Mouse (Mus musculus): ENCODE data around the gene Cpa3. TPM values are rescaled to one million over a fixed set of nuclear protein-coding genes. Genes with fewer than 3 reads are reported as not detected.

The Cpa3 gene
- polyA plus RNA-seq (2015; fragmentation: Nextera tagmentation; extraction: Ambion mirVana), result 2.2 and 2.4 TPM in 2 replicates

DNA sequence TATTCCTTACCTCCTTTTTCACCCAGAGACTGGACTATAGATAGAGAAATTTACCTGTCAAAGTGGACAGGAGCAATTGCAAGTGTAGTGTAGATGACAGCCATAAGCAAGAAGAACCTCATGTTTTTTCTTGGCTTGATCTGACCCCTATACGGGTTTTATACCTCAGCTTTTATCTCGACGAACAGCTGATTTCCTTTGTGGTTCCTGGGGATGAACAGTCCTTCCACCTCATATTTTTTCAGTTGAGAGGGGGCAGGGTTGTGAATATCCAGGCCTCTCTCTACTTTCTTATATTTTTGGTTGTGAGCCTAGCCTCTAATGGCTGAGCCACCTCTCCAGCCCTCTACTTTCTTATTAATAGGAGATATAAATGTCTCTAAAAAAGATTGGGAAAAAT lies at the start of gene Cpa3:
Gene Cpa3 (minus strand): TSS at position 132 of the 400 bp plus-strand sequence.
- Histone ChIP-seq H3K27ac (ENCODE audit: low read length) (no peak within 1 kb of the TSS), H3K9me3 (ENCODE audit: low read length) (no peaks in the 10 kb centered on the region), H3K9ac (replicated peaks; ENCODE audit: low read length) (no peak within 1 kb of the TSS), H3K4me3 (ENCODE audit: low read length) (no peak within 1 kb of the TSS), H3K4me2 (replicated peaks; ENCODE audit: low read depth, low read length) (no peak within 1 kb of the TSS), H3K27me3 (ENCODE audit: insufficient read depth, low read length) (no peaks in the 10 kb centered on the region), H3K36me3 (ENCODE audit: insufficient read depth, low read length) (no peaks in the 10 kb centered on the region), H3K4me1 (ENCODE audit: insufficient read depth, low read length) (no peaks in the 10 kb centered on the region)
- ATAC-seq (ENCODE audit: low FRiP score, low TSS enrichment), result no peak
- WGBS, result 70% methylated on average over 3 of the region's 3 CpGs

DNA sequence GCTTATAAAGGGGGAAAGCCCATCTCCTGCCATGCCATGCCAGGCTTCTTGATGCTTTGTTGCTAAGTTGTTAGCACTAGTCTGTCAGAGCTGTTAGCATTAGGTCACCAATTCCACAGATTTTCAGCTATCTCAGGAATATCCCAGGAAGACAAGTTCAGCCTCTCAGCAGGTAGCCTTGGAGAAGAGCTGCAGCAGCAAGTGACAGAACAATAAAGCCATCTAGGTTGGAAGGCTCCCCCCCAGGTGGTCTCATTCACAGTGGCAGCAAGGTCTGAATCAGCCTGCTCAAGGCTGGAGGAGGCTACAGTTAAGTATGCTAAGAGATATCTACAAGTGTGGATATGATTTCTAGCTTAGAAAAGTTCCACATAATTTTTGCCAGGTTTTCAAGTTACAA lies 49.4 kb upstream of the Cpa3 start:
- Histone ChIP-seq H3K4me2 (replicated peaks; ENCODE audit: low read depth, low read length) (no peak overlapping the region), H3K9me3 (ENCODE audit: low read length) (no peaks in the 10 kb centered on the region), H3K27me3 (ENCODE audit: insufficient read depth, low read length) (no peaks in the 10 kb centered on the region), H3K4me1 (ENCODE audit: insufficient read depth, low read length) (no peaks in the 10 kb centered on the region), H3K36me3 (ENCODE audit: insufficient read depth, low read length) (no peaks in the 10 kb centered on the region), H3K4me3 (ENCODE audit: low read length) (no peak overlapping the region), H3K9ac (replicated peaks; ENCODE audit: low read length) (no peak overlapping the region), H3K27ac (ENCODE audit: low read length) (no peak overlapping the region)
- no peak for ATAC-seq (ENCODE audit: low FRiP score, low TSS enrichment)

DNA sequence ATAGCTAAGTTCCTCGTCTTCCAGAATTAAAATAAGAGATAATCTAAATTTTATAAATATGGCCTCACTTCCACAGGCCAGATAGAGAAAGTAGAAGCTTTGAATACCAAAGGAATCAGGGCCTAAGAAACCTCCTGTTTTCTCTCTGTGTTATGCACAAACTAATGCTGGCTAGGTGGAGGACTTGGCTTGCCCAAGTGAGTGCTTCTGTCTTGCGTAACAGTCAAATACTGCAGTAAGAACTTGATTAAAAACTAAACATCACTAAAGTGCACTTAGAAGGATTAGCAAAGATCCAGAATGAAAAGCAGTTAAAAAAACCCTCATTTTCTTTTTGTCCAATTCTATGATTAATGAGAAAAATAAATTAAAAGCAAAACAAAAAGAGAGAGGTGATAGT lies 46.8 kb upstream of the Cpa3 start:
- Histone ChIP-seq H3K4me1 (ENCODE audit: insufficient read depth, low read length) (no peaks in the 10 kb centered on the region), H3K36me3 (ENCODE audit: insufficient read depth, low read length) (no peaks in the 10 kb centered on the region), H3K4me2 (replicated peaks; ENCODE audit: low read depth, low read length) (no peak overlapping the region), H3K9me3 (ENCODE audit: low read length) (no peaks in the 10 kb centered on the region), H3K27ac (ENCODE audit: low read length) (no peak overlapping the region), H3K27me3 (ENCODE audit: insufficient read depth, low read length) (no peaks in the 10 kb centered on the region), H3K9ac (replicated peaks; ENCODE audit: low read length) (no peak overlapping the region), H3K4me3 (ENCODE audit: low read length) (no peak overlapping the region)
- WGBS, result 89% methylated on average over 2 of the region's 2 CpGs
- ATAC-seq (ENCODE audit: low FRiP score, low TSS enrichment), result no peak

GRCm38 (mm10) chr3:20281796-20282195 lies 39.8 kb upstream of the Cpa3 start:
- Histone ChIP-seq H3K27me3 (ENCODE audit: insufficient read depth, low read length) (no peaks in the 10 kb centered on the region), H3K9me3 (ENCODE audit: low read length) (no peaks in the 10 kb centered on the region), H3K4me1 (ENCODE audit: insufficient read depth, low read length) (no peaks in the 10 kb centered on the region), H3K9ac (replicated peaks; ENCODE audit: low read length) (no peak overlapping the region), H3K27ac (ENCODE audit: low read length) (no peak overlapping the region), H3K36me3 (ENCODE audit: insufficient read depth, low read length) (no peaks in the 10 kb centered on the region), H3K4me3 (ENCODE audit: low read length) (no peak overlapping the region), H3K4me2 (replicated peaks; ENCODE audit: low read depth, low read length) (no peak overlapping the region)
- WGBS, result 52% methylated on average over 1 of the region's 1 CpGs
- no peak for ATAC-seq (ENCODE audit: low FRiP score, low TSS enrichment)

DNA sequence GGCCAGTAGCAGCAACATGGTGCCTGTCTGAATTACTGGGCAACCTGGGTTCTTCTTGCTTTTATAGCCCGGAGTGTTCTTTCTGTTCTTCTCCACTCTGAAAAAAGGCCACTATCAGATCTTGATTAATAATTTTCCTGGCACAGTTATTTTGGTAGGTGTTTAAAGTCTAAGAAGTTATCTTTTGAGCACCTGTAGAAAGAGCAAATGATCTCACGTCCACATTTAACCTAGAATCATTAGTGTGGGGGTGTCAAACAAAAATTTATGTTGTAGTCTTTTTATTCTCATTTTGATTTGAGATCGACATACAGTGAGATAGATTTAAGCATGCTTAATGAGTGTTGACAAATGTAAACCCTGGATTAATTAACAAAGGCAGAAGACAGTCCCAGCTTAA lies 33.7 kb upstream of the Cpa3 start, which contains the start of gene Cpb1:
Gene Cpb1 (minus strand): TSS at position 101 of the 400 bp plus-strand sequence.
- Histone ChIP-seq H3K27ac (ENCODE audit: low read length) (no peak within 1 kb of the TSS), H3K36me3 (ENCODE audit: insufficient read depth, low read length) (no peaks in the 10 kb centered on the region), H3K27me3 (ENCODE audit: insufficient read depth, low read length) (no peaks in the 10 kb centered on the region), H3K4me3 (ENCODE audit: low read length) (no peak within 1 kb of the TSS), H3K9ac (replicated peaks; ENCODE audit: low read length) (no peak within 1 kb of the TSS), H3K4me1 (ENCODE audit: insufficient read depth, low read length) (no peaks in the 10 kb centered on the region), H3K9me3 (ENCODE audit: low read length) (no peaks in the 10 kb centered on the region), H3K4me2 (replicated peaks; ENCODE audit: low read depth, low read length) (no peak within 1 kb of the TSS)
- 83% methylated on average over 3 of the region's 3 CpGs for WGBS
- ATAC-seq (ENCODE audit: low FRiP score, low TSS enrichment), result no peak

DNA sequence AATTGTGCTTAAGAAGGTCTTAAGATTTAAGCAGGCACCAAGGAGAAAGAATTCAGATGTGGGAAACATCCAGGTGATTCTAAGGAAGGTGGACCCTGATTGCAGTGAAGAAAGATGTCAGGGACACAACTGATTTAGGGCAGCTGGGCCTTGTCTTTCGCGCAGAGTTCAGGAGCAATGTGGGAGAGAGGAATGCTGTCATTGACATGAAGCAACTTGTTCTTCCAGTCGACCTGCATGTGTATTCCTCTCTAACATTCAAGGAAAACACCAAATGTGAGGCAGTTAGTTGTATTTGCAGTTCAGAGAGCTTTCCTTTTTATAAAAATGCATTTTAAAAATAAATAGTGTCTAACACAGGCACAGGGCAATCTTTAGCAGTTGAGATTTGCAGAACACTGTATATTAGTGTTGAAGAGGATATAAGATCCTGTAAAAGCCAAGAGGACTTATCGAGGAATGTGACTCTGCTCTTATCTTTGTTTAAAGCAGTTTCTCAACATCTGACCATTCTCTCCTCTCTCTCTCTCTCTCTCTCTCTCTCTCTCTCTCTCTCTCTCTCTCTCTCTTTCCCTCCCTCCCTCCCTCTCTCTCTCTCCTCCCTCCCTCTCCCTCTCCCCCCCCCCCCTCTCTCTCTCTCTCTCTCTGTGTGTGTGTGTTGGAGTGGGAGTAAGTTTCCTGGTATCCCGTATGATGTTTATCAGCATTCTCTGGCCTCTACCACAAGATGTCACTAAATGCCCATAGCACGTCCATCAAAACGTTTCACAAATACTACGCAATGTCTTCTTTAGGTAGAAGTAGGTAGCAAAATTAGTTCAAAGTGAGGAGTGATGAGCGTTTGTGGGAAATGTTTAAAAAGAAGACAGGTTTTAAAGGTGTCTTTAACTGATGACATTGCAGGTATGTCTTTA lies 12.8 kb upstream of the Cpa3 start:
- Histone ChIP-seq H3K36me3 (ENCODE audit: insufficient read depth, low read length) (no peaks in the 10 kb centered on the region), H3K27ac (ENCODE audit: low read length) (no peak overlapping the region), H3K4me3 (ENCODE audit: low read length) (no peak overlapping the region), H3K27me3 (ENCODE audit: insufficient read depth, low read length) (no peaks in the 10 kb centered on the region), H3K9me3 (ENCODE audit: low read length) (no peaks in the 10 kb centered on the region), H3K4me1 (ENCODE audit: insufficient read depth, low read length) (no peaks in the 10 kb centered on the region), H3K4me2 (replicated peaks; ENCODE audit: low read depth, low read length) (no peak overlapping the region), H3K9ac (replicated peaks; ENCODE audit: low read length) (no peak overlapping the region)
- peak; percentile 63; the same call in 1 of the 2 replicates for ATAC-seq (ENCODE audit: low FRiP score, low TSS enrichment)
- WGBS, result 34% methylated on average over 9 of the region's 9 CpGs

GRCm38 (mm10) chr3:20243913-20244312 lies 1.9 kb upstream of the Cpa3 start:
- Histone ChIP-seq H3K4me2 (replicated peaks; ENCODE audit: low read depth, low read length) (no peak overlapping the region), H3K4me1 (ENCODE audit: insufficient read depth, low read length) (no peaks in the 10 kb centered on the region), H3K9me3 (ENCODE audit: low read length) (no peaks in the 10 kb centered on the region), H3K4me3 (ENCODE audit: low read length) (no peak overlapping the region), H3K9ac (replicated peaks; ENCODE audit: low read length) (no peak overlapping the region), H3K27me3 (ENCODE audit: insufficient read depth, low read length) (no peaks in the 10 kb centered on the region), H3K27ac (ENCODE audit: low read length) (no peak overlapping the region), H3K36me3 (ENCODE audit: insufficient read depth, low read length) (no peaks in the 10 kb centered on the region)
- 77% methylated on average over 1 of the region's 1 CpGs for WGBS
- no peak for ATAC-seq (ENCODE audit: low FRiP score, low TSS enrichment)

- H3K27me3 ChIP-seq (ENCODE audit: insufficient read depth, low read length), result no peaks in the 10 kb centered on the region
- ATAC-seq (ENCODE audit: low FRiP score, low TSS enrichment), result no peak
- H3K27ac ChIP-seq (ENCODE audit: low read length), result no peak overlapping the region
- H3K36me3 ChIP-seq (ENCODE audit: insufficient read depth, low read length), result no peaks in the 10 kb centered on the region
- no peaks in the 10 kb centered on the region for H3K4me1 ChIP-seq (ENCODE audit: insufficient read depth, low read length)
- H3K4me2 ChIP-seq (replicated peaks; ENCODE audit: low read depth, low read length), result no peak overlapping the region
- H3K9me3 ChIP-seq (ENCODE audit: low read length), result no peaks in the 10 kb centered on the region
- H3K9ac ChIP-seq (replicated peaks; ENCODE audit: low read length), result no peak overlapping the region
- H3K4me3 ChIP-seq (ENCODE audit: low read length), result no peak overlapping the region
- WGBS, result 82% methylated on average over 3 of the region's 3 CpGs
These were observed 2.2 kb downstream of the Cpa3 start for GRCm38 (mm10) chr3:20239741-20240140.

- no peak for ATAC-seq (ENCODE audit: low FRiP score, low TSS enrichment)
- WGBS, result 85% methylated on average over 1 of the region's 1 CpGs
- Histone ChIP-seq H3K27ac (ENCODE audit: low read length) (no peak overlapping the region), H3K9me3 (ENCODE audit: low read length) (no peaks in the 10 kb centered on the region), H3K9ac (replicated peaks; ENCODE audit: low read length) (no peak overlapping the region), H3K4me1 (ENCODE audit: insufficient read depth, low read length) (no peaks in the 10 kb centered on the region), H3K4me3 (ENCODE audit: low read length) (no peak overlapping the region), H3K27me3 (ENCODE audit: insufficient read depth, low read length) (no peaks in the 10 kb centered on the region), H3K4me2 (replicated peaks; ENCODE audit: low read depth, low read length) (no peak overlapping the region), H3K36me3 (ENCODE audit: insufficient read depth, low read length) (no peaks in the 10 kb centered on the region)
These were observed 5.0 kb downstream of the Cpa3 start for GRCm38 (mm10) chr3:20236965-20237364.

DNA sequence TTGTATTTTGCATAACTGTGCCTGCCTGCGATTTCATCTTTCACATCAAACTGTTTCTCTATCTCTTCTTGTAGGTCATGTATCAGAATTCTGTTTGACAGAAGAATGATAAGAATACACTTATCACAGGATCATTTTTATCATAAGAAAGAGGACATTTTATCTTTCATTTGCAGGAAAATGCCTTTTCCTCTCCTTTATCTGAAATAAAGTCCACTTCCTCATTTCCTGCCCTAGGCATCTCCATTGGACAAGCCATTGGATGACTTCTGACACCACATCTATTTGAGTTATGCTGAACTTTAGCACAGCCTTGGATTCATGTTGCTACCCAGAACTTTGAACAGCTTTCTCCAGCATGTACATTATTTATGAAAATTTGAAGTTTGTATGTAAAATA lies 13.0 kb downstream of the Cpa3 start:
- Histone ChIP-seq H3K27me3 (ENCODE audit: insufficient read depth, low read length) (no peaks in the 10 kb centered on the region), H3K4me2 (replicated peaks; ENCODE audit: low read depth, low read length) (no peak overlapping the region), H3K27ac (ENCODE audit: low read length) (no peak overlapping the region), H3K4me1 (ENCODE audit: insufficient read depth, low read length) (no peaks in the 10 kb centered on the region), H3K9me3 (ENCODE audit: low read length) (no peaks in the 10 kb centered on the region), H3K36me3 (ENCODE audit: insufficient read depth, low read length) (no peaks in the 10 kb centered on the region), H3K4me3 (ENCODE audit: low read length) (no peak overlapping the region), H3K9ac (replicated peaks; ENCODE audit: low read length) (no peak overlapping the region)
- 79% methylated on average over 1 of the region's 1 CpGs for WGBS
- ATAC-seq (ENCODE audit: low FRiP score, low TSS enrichment), result no peak

All from kidney, embryonic 16.5 days (tissue).